Mouse (Mus musculus) E14TG2a.4 (cell line): ENCODE measurements around the gene C030005K15Rik.

Experiments used
- CTCF ChIP-seq: conservative IDR thresholded peaks from 2 replicates; pipeline ENCODE4 v1.5.1; 2014; ENCODE audit warnings: low read length
- NANOG ChIP-seq: IDR thresholded peaks from 2 replicates; pipeline ENCODE4 v1.6.1; 2014; ENCODE audit warnings: borderline replicate concordance, low read length, mixed read lengths

DNA sequence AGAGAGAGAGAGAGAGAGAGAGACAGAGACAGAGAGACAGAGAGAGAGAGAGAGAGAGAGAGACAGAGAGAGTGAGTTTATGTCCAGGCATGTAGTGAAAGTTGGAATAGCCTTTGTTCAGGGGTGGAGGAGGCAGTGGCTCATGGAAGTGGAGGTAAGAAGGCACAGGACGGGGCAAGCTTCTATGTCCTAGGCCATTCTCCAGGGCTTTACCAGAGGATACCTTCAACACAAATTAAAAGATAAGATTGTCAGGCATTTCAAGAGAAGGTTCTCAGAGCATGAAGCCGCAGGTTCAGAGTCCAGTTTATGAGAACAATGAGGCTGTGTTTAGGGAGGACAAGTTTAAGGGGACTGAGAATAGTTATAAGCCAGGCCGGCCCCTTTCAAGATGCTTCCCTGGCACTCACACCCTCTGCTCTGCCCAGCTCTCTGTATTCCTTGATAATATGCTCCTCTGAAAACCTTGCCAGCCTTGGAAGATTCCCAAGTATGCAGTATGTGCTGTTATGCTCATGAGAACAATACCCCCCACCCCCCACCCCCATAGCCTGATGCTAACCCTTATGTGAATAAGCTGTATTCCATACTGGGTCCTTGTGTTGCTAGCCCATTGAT is 11.2 kb downstream of the C030005K15Rik start:
- no peak for TF ChIP-seq CTCF
- no peak for TF ChIP-seq NANOG
